Mouse (Mus musculus): ENCODE results near the gene Fnip2. TPM values are rescaled to one million over a fixed set of nuclear protein-coding genes. Genes with fewer than 3 reads are reported as not detected.

The Fnip2 gene
- polyA plus RNA-seq, 3 experiments from 2014 or later, result 0.13 to 0.40 (median 0.29) TPM

DNA sequence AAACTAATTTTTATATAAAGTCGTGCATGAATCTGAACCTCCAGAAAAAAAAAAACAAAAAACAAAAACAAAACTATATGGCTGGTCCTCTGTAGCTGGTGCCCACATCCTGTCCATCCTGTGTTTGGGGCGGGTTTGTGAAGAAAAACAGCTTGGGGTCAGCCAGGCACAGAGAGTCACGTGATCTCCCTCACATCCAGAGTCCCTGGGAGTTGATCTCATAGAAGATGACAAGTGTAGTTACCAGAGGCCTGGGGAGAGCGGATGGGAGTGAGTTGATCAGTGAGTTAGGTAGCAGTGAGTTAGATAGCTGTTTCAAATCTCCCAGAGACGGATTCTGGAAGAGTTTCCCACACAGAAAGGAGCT lies 157.0 kb downstream of the Fnip2 start:
- no peak for ATAC-seq

DNA sequence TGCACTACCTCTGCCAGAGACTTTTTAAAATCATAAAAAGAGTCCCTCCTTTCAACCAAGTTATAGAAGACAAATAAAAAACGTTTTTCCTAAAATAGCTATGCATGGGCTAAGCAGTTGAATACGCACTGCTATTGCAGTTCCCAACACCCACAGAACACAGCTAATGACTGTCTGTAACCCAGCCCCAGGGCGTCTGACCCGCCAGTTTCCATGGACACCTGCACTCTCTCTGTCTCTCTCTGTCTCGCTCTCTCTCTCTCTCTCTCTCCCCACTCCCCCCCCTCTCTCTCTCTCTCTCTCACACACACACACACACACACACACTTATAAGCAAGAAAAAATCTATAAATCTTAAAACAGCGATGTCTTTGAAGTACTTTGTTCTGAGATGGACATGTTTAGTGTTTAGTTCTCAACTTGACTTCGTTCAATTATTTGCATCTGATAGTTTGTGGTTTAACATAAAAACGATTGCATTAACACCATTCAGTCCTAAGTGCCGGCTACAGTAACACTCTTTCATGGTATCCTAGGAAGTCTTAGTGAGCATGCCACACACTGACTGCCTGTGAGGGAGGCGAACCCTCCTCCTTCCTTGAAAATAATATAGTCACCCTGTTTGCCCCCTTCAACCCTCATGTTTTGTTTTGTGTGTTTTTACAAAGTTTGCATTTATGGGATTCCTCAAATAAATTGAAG lies 157.5 kb downstream of the Fnip2 start:
- ATAC-seq, result no peak

DNA sequence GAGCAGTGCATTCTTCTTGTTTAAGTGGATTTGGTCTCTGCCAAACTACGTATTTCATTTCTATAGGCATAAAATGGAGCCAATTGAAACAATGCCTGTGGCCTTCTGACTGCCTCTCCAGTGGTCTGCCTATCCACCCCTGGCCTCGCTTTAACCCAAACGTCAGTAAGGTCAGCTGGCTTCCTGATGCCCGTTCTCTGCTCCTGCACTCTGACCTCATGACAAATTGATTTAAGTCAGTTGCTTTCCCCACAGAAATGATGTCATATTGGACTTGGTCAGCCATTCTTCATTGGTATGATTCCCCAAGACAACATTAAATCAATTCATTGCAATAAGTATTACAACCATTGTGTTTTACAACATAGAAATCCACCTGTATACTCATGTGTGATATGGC lies 159.1 kb downstream of the Fnip2 start:
- no peak for ATAC-seq

Other genes with a start within 250 kb of the Fnip2 start
- not detected for gene Gm17359, start 231.1 kb downstream of the Fnip2 start, polyA plus RNA-seq (2017; shearing (Covaris generic))
- gene Ppid, start 23.5 kb upstream of the Fnip2 start, polyA plus RNA-seq (2017; shearing (Covaris generic)), result 100 to 1,000 TPM; 118 to 138 (median 118) TPM
- 10 to 100 TPM in 2 of 3 experiments, 1 to 10 TPM in 1; 6.8 to 34.0 (median 10.7) TPM for gene 4930579G24Rik, start 61.3 kb upstream of the Fnip2 start, polyA plus RNA-seq (2017; shearing (Covaris generic))
- gene Etfdh, start 61.7 kb upstream of the Fnip2 start, polyA plus RNA-seq (2017; shearing (Covaris generic)), result 10 to 100 TPM; 39.9 to 51.6 (median 42.9) TPM
- under 1 TPM in 1 of 3 experiments, not detected in 2; 0.11 TPM for gene Rxfp1, start 170.1 kb upstream of the Fnip2 start, polyA plus RNA-seq (2017; shearing (Covaris generic))